Mouse (Mus musculus): Measurements from ENCODE around the gene Tacc2. TPM values are rescaled to one million over a fixed set of nuclear protein-coding genes. Genes with fewer than 3 reads are reported as not detected.

Tacc2 gene
- polyA plus RNA-seq, 1 experiment = 80.9 TPM

GRCm38 (mm10) chr7:130732908-130733307 lies 155.7 kb downstream of the Tacc2 start:
- TF ChIP-seq EP300 (IDR thresholded peaks at IDR 0.05; ENCODE audit: insufficient read depth, low read depth, low read length) = no peak
- no peak for TF ChIP-seq CTCF (IDR thresholded peaks at IDR 0.05; ENCODE audit: low read depth, low read length)
- TF ChIP-seq POLR2A (IDR thresholded peaks at IDR 0.05; ENCODE audit: insufficient read depth, low read length) = no peak
- Histone ChIP-seq H3K27me3 (ENCODE audit: control insufficient read depth, insufficient read depth, low read length, poor library complexity, severe bottlenecking) (no peaks in the 10 kb centered on the region), H3K4me3 (ENCODE audit: low read depth, low read length) (no peak overlapping the region), H3K4me1 (ENCODE audit: control insufficient read depth, insufficient read depth, low read length) (no peaks in the 10 kb centered on the region), H3K9me3 (replicated peaks; ENCODE audit: control insufficient read depth, insufficient read depth, low read length, poor library complexity, severe bottlenecking) (no peaks in the 10 kb centered on the region), H3K9ac (ENCODE audit: low read depth, poor library complexity, severe bottlenecking) (no peak overlapping the region), H3K36me3 (ENCODE audit: control insufficient read depth, insufficient read depth, low read length, poor library complexity, severe bottlenecking) (peaks cover 40% of the 10 kb centered on the region), H3K27ac (ENCODE audit: insufficient read depth, low read length) (no peak overlapping the region)

- Histone ChIP-seq H3K4me1 (ENCODE audit: control insufficient read depth, insufficient read depth, low read length) (no peaks in the 10 kb centered on the region), H3K4me3 (ENCODE audit: low read depth, low read length) (no peak overlapping the region), H3K9me3 (replicated peaks; ENCODE audit: control insufficient read depth, insufficient read depth, low read length, poor library complexity, severe bottlenecking) (no peaks in the 10 kb centered on the region), H3K9ac (ENCODE audit: low read depth, poor library complexity, severe bottlenecking) (no peak overlapping the region), H3K36me3 (ENCODE audit: control insufficient read depth, insufficient read depth, low read length, poor library complexity, severe bottlenecking) (peaks cover 42% of the 10 kb centered on the region), H3K27me3 (ENCODE audit: control insufficient read depth, insufficient read depth, low read length, poor library complexity, severe bottlenecking) (no peaks in the 10 kb centered on the region), H3K27ac (ENCODE audit: insufficient read depth, low read length) (no peak overlapping the region)
- no peak for TF ChIP-seq POLR2A (IDR thresholded peaks at IDR 0.05; ENCODE audit: insufficient read depth, low read length)
- TF ChIP-seq CTCF (IDR thresholded peaks at IDR 0.05; ENCODE audit: low read depth, low read length) = no peak
- TF ChIP-seq EP300 (IDR thresholded peaks at IDR 0.05; ENCODE audit: insufficient read depth, low read depth, low read length) = no peak
These were observed 156.2 kb downstream of the Tacc2 start for GRCm38 (mm10) chr7:130733423-130733822.

- TF ChIP-seq POLR2A (IDR thresholded peaks at IDR 0.05; ENCODE audit: insufficient read depth, low read length) = no peak
- no peak for TF ChIP-seq CTCF (IDR thresholded peaks at IDR 0.05; ENCODE audit: low read depth, low read length)
- no peak for TF ChIP-seq EP300 (IDR thresholded peaks at IDR 0.05; ENCODE audit: insufficient read depth, low read depth, low read length)
- Histone ChIP-seq H3K27me3 (ENCODE audit: control insufficient read depth, insufficient read depth, low read length, poor library complexity, severe bottlenecking) (no peaks in the 10 kb centered on the region), H3K36me3 (ENCODE audit: control insufficient read depth, insufficient read depth, low read length, poor library complexity, severe bottlenecking) (peaks cover 39% of the 10 kb centered on the region), H3K9me3 (replicated peaks; ENCODE audit: control insufficient read depth, insufficient read depth, low read length, poor library complexity, severe bottlenecking) (no peaks in the 10 kb centered on the region), H3K4me1 (ENCODE audit: control insufficient read depth, insufficient read depth, low read length) (no peaks in the 10 kb centered on the region), H3K4me3 (ENCODE audit: low read depth, low read length) (no peak overlapping the region), H3K9ac (ENCODE audit: low read depth, poor library complexity, severe bottlenecking) (no peak overlapping the region), H3K27ac (ENCODE audit: insufficient read depth, low read length) (no peak overlapping the region)
These were observed 157.1 kb downstream of the Tacc2 start for GRCm38 (mm10) chr7:130734195-130734787.

GRCm38 (mm10) chr7:130741099-130741498 lies 163.9 kb downstream of the Tacc2 start:
- no peak for TF ChIP-seq EP300 (IDR thresholded peaks at IDR 0.05; ENCODE audit: insufficient read depth, low read depth, low read length)
- TF ChIP-seq CTCF (IDR thresholded peaks at IDR 0.05; ENCODE audit: low read depth, low read length) = no peak
- TF ChIP-seq POLR2A (IDR thresholded peaks at IDR 0.05; ENCODE audit: insufficient read depth, low read length) = no peak
- peaks cover 47% of the 10 kb centered on the region for H3K36me3 ChIP-seq (ENCODE audit: control insufficient read depth, insufficient read depth, low read length, poor library complexity, severe bottlenecking)
- no peak overlapping the region for H3K4me3 ChIP-seq (ENCODE audit: low read depth, low read length)
- H3K9ac ChIP-seq (ENCODE audit: low read depth, poor library complexity, severe bottlenecking) = no peak overlapping the region
- no peaks in the 10 kb centered on the region for H3K27me3 ChIP-seq (ENCODE audit: control insufficient read depth, insufficient read depth, low read length, poor library complexity, severe bottlenecking)
- H3K4me1 ChIP-seq (ENCODE audit: control insufficient read depth, insufficient read depth, low read length) = no peaks in the 10 kb centered on the region
- H3K27ac ChIP-seq (ENCODE audit: insufficient read depth, low read length) = no peak overlapping the region
- H3K9me3 ChIP-seq (replicated peaks; ENCODE audit: control insufficient read depth, insufficient read depth, low read length, poor library complexity, severe bottlenecking) = no peaks in the 10 kb centered on the region

- no peaks in the 10 kb centered on the region for H3K27me3 ChIP-seq (ENCODE audit: control insufficient read depth, insufficient read depth, low read length, poor library complexity, severe bottlenecking)
- peaks cover 37% of the 10 kb centered on the region for H3K36me3 ChIP-seq (ENCODE audit: control insufficient read depth, insufficient read depth, low read length, poor library complexity, severe bottlenecking)
- no peaks in the 10 kb centered on the region for H3K9me3 ChIP-seq (replicated peaks; ENCODE audit: control insufficient read depth, insufficient read depth, low read length, poor library complexity, severe bottlenecking)
- H3K27ac ChIP-seq (ENCODE audit: insufficient read depth, low read length) = no peak overlapping the region
- no peaks in the 10 kb centered on the region for H3K4me1 ChIP-seq (ENCODE audit: control insufficient read depth, insufficient read depth, low read length)
- no peak overlapping the region for H3K9ac ChIP-seq (ENCODE audit: low read depth, poor library complexity, severe bottlenecking)
- TF ChIP-seq CTCF (IDR thresholded peaks at IDR 0.05; ENCODE audit: low read depth, low read length) (no peak), EP300 (IDR thresholded peaks at IDR 0.05; ENCODE audit: insufficient read depth, low read depth, low read length) (no peak), POLR2A (IDR thresholded peaks at IDR 0.05; ENCODE audit: insufficient read depth, low read length) (no peak)
- H3K4me3 ChIP-seq (ENCODE audit: low read depth, low read length) = no peak overlapping the region
These were observed 166.2 kb downstream of the Tacc2 start for GRCm38 (mm10) chr7:130743239-130744025.

GRCm38 (mm10) chr7:130749165-130749564 lies 171.9 kb downstream of the Tacc2 start:
- H3K9ac ChIP-seq (ENCODE audit: low read depth, poor library complexity, severe bottlenecking) = no peak overlapping the region
- no peaks in the 10 kb centered on the region for H3K4me1 ChIP-seq (ENCODE audit: control insufficient read depth, insufficient read depth, low read length)
- H3K36me3 ChIP-seq (ENCODE audit: control insufficient read depth, insufficient read depth, low read length, poor library complexity, severe bottlenecking) = peaks cover 8% of the 10 kb centered on the region
- H3K9me3 ChIP-seq (replicated peaks; ENCODE audit: control insufficient read depth, insufficient read depth, low read length, poor library complexity, severe bottlenecking) = no peaks in the 10 kb centered on the region
- no peak overlapping the region for H3K4me3 ChIP-seq (ENCODE audit: low read depth, low read length)
- H3K27ac ChIP-seq (ENCODE audit: insufficient read depth, low read length) = no peak overlapping the region
- no peak for TF ChIP-seq POLR2A (IDR thresholded peaks at IDR 0.05; ENCODE audit: insufficient read depth, low read length)
- no peak for TF ChIP-seq EP300 (IDR thresholded peaks at IDR 0.05; ENCODE audit: insufficient read depth, low read depth, low read length)
- no peak for TF ChIP-seq CTCF (IDR thresholded peaks at IDR 0.05; ENCODE audit: low read depth, low read length)
- no peaks in the 10 kb centered on the region for H3K27me3 ChIP-seq (ENCODE audit: control insufficient read depth, insufficient read depth, low read length, poor library complexity, severe bottlenecking)

All from ES-Bruce4 (cell line).